Mouse (Mus musculus) limb, embryonic 15.5 days (tissue): ENCODE results near the gene Olfr809. TPM values are rescaled to one million over a fixed set of nuclear protein-coding genes. Genes with fewer than 3 reads are reported as not detected.

ENCODE experiments used
- ATAC-seq: fragments of 200-750 bp; cut with Nextera tagmentation; 2 replicates; pipeline ENCODE4 v1.8.0; 2017; ENCODE audit warnings: low read depth, moderate TSS enrichment; ENCODE audit not compliant: insufficient number of reproducible peaks, low FRiP score, low TSS enrichment
- H3K27ac ChIP-seq: fragments of 300-500 bp; sonication (generic); 2 replicates; pipeline ENCODE4 v1.5.1; 2015; ENCODE audit warnings: moderate library complexity, mild to moderate bottlenecking, inconsistent platforms
- H3K27me3 ChIP-seq: fragments of 300-500 bp; sonication (generic); 2 replicates; pipeline ENCODE4 v1.6.1; 2015; ENCODE audit warnings: inconsistent platforms
- H3K36me3 ChIP-seq: fragments of 300-500 bp; sonication (generic); 2 replicates; pipeline ENCODE4 v1.6.1; 2015; ENCODE audit warnings: inconsistent platforms
- H3K4me1 ChIP-seq: fragments of 300-500 bp; sonication (generic); 2 replicates; pipeline ENCODE4 v1.6.1; 2015; ENCODE audit warnings: inconsistent platforms
- H3K4me2 ChIP-seq: fragments of 300-500 bp; sonication (generic); 2 replicates; pipeline ENCODE4 v1.6.1; 2015; ENCODE audit warnings: mild to moderate bottlenecking, inconsistent platforms
- H3K4me3 ChIP-seq: fragments of 300-500 bp; sonication (generic); 2 replicates; pipeline ENCODE4 v1.5.1; 2015; ENCODE audit warnings: mild to moderate bottlenecking, inconsistent platforms
- H3K9ac ChIP-seq: fragments of 300-500 bp; sonication (generic); 2 replicates; pipeline ENCODE4 v1.6.1; 2015; ENCODE audit warnings: inconsistent platforms
- H3K9me3 ChIP-seq: fragments of 300-500 bp; sonication (generic); 2 replicates; pipeline ENCODE4 v1.6.1; 2016; ENCODE audit warnings: inconsistent platforms
- WGBS: fragments of 180-500 bp; shearing (Covaris S2); methylation state at CpG from one replicate; pipeline ENCODE4 v1.1.7; 2015; 5-methylcytosine and 5-hydroxymethylcytosine counted together
- microRNA-seq: library from miRNA; unstranded; fragments of <30 nt; microRNA quantifications from one replicate; pipeline ENCODE4, GENCODE M21; 2016
- polyA plus RNA-seq: library from polyadenylated mRNA; unstranded; fragments of >200 nt; fragmentation: Nextera tagmentation; extraction: Ambion mirVana; gene quantifications from 2 replicates; pipeline ENCODE4 v1.2.1, GENCODE M21; 2015

Olfr809 gene
- not detected in 2 replicates for polyA plus RNA-seq

DNA sequence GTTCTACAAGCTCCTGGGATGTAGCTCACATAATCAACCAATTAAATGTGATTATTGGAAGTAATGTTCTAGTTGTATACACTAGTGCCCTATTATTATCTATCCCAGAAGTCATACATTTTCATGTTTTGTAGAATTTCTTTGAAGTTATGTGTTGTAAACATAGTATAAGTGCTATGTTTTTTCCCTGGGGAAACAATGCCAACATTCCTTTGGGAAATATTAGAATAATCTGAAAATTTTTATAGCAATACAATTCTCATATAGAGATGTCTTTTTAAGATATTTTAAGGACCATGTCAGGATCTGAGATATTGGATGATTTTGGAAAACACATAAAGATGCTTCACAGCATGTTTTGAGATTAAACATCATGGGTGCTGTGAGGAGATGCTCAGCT lies at the start of gene Olfr809:
Olfr809 (plus strand) TSS at position 301 of the 400 bp plus-strand sequence.
- Histone ChIP-seq H3K36me3 (no peaks in the 10 kb centered on the region), H3K27ac (no peak within 1 kb of the TSS), H3K4me1 (no peaks in the 10 kb centered on the region), H3K9ac (no peak within 1 kb of the TSS), H3K4me3 (no peak within 1 kb of the TSS), H3K9me3 (no peaks in the 10 kb centered on the region), H3K27me3 (no peaks in the 10 kb centered on the region), H3K4me2 (no peak within 1 kb of the TSS)
- no peak for ATAC-seq

DNA sequence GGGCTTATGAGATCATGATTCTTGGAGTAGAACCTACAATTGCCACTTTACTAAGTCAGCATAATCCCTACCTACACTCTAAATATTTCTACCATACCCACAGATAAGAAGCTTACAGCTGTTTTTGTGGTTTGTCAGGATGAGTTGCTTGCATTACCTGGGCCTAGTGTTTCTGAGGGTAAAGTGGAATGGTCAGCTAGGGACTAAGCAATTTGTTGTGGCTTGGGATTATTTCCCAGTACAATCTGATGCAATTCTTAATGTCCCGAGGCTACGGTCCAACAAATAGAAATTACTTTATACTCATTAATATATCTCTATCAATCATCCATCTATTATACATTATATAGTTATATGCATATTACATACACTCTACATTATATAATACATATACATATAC lies 45.2 kb upstream of the Olfr809 start, which contains the start of gene Olfr805:
Olfr805 (minus strand) TSS at position 101 of the 400 bp plus-strand sequence.
- Histone ChIP-seq H3K4me3 (no peak within 1 kb of the TSS), H3K27ac (no peak within 1 kb of the TSS), H3K4me2 (no peak within 1 kb of the TSS), H3K9ac (no peak within 1 kb of the TSS), H3K36me3 (no peaks in the 10 kb centered on the region), H3K9me3 (no peaks in the 10 kb centered on the region), H3K4me1 (no peaks in the 10 kb centered on the region), H3K27me3 (no peaks in the 10 kb centered on the region)
- WGBS: 93% methylated on average over 2 of the region's 2 CpGs
- no peak for ATAC-seq

DNA sequence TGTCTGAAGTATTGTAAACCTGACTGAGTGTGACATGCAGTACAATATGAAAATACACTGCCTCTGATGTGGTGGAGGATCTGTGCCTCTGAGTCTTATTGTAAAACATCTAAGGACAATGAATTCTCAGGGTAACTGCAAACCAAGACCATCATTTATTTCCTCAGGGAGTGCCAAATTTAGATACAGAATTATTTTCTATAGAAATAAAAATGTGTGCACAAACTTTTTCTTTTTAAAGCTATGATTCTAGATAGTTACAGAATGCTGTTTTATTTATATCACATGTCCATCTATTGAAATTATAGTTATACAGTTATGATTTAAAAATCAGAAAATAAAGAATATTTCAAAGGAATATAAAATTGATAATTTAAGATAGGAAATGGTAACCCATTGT lies 32.6 kb upstream of the Olfr809 start, which contains the start of gene Olfr806:
Olfr806 (minus strand) TSS at position 101 of the 400 bp plus-strand sequence.
- Histone ChIP-seq H3K36me3 (no peaks in the 10 kb centered on the region), H3K4me2 (no peak within 1 kb of the TSS), H3K4me1 (no peaks in the 10 kb centered on the region), H3K4me3 (no peak within 1 kb of the TSS), H3K27me3 (no peaks in the 10 kb centered on the region), H3K9ac (no peak within 1 kb of the TSS), H3K27ac (no peak within 1 kb of the TSS), H3K9me3 (no peaks in the 10 kb centered on the region)
- no peak for ATAC-seq

DNA sequence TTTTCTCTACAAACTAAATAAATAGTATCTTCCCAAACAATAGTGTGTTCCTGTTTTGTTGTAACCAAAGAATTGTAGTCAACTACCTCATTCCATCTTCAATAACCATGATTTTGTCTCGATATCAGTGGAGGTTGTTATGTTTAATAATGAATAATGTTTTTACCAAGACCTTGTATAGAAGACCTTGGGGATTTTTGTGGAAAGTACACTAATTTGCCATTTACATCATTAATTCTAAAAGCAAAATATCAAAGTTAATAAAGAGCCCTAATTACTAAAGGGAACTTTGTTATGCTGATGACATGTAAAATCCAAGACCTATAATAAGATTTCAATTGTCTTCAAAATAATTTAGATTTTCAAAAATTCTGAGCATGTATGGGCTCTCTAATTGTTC lies 16.7 kb upstream of the Olfr809 start, which contains the start of gene Olfr807:
Olfr807 (minus strand) TSS at position 101 of the 400 bp plus-strand sequence.
- Histone ChIP-seq H3K9me3 (no peaks in the 10 kb centered on the region), H3K27me3 (no peaks in the 10 kb centered on the region), H3K27ac (no peak within 1 kb of the TSS), H3K4me1 (no peaks in the 10 kb centered on the region), H3K36me3 (no peaks in the 10 kb centered on the region), H3K4me3 (no peak within 1 kb of the TSS), H3K9ac (no peak within 1 kb of the TSS), H3K4me2 (no peak within 1 kb of the TSS)
- no peak for ATAC-seq
- 81% methylated on average over 1 of the region's 1 CpGs for WGBS

DNA sequence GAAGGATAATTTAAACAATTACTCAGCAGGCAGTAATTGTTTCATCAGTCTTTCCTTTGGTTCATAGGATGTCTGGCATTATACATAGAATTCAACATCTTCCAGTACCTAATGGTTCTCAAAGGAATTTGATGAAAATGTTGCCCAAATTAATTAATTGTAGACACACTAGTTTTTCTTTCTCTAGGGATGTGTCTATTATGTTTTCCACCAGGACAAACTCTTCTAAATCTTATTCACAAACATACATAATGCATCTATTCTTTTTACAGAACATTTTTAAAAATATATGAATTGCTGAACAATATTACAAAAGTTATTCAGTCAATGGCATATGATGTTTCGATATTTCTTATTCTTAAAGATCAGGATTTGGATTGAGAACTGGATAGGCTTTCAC lies 9.3 kb upstream of the Olfr809 start, which contains the start of gene Olfr808:
Olfr808 (plus strand) TSS at position 301 of the 400 bp plus-strand sequence.
- H3K9me3 ChIP-seq: no peaks in the 10 kb centered on the region
- H3K27me3 ChIP-seq: no peaks in the 10 kb centered on the region
- H3K36me3 ChIP-seq: no peaks in the 10 kb centered on the region
- no peak within 1 kb of the TSS for H3K4me3 ChIP-seq
- H3K9ac ChIP-seq: no peak within 1 kb of the TSS
- WGBS: 88% methylated on average over 1 of the region's 1 CpGs
- no peaks in the 10 kb centered on the region for H3K4me1 ChIP-seq
- no peak within 1 kb of the TSS for H3K27ac ChIP-seq
- no peak within 1 kb of the TSS for H3K4me2 ChIP-seq
- ATAC-seq: no peak

DNA sequence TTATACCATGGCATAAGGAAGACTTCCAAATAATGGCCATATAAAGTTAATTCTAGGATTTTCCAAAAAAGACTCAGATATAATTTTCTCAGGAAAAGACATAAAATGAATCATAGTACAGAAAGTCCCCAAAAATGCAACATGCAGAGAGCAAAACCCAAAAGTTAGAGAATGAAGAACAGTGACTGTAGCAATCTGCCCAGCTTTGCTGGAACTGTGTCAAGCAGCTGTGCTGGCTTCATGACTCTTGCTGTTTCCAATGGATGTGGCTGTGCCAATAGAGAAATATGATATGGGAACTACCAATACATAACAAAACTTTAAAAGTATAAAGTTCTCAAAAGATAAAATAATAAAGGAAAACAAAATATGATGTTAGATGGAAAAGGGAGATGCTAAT lies 3.7 kb downstream of the Olfr809 start:
- no peaks in the 10 kb centered on the region for H3K4me1 ChIP-seq
- H3K27ac ChIP-seq: no peak overlapping the region
- no peak for ATAC-seq
- H3K36me3 ChIP-seq: no peaks in the 10 kb centered on the region
- no peaks in the 10 kb centered on the region for H3K27me3 ChIP-seq
- no peaks in the 10 kb centered on the region for H3K9me3 ChIP-seq
- no peak overlapping the region for H3K9ac ChIP-seq
- H3K4me2 ChIP-seq: no peak overlapping the region
- no peak overlapping the region for H3K4me3 ChIP-seq

DNA sequence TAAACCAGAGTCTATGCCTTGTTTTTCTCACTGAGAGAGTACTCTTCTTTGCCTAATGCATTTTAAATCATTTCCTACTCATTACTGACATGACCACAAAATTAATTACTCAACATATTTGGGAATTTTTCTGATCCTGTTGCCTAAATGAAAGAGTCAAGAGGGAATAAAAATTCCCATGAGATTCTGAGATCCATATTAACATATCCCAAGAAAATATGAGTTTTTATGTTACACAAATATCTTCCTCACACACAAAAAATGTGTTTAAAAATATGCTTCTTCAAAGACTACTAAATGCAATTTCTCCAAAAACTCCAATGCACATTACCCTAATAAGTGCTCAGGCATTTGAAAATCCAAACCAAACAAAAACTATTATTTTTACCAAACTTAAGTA lies 20.4 kb downstream of the Olfr809 start, which contains the start of gene Olfr810:
Olfr810 (minus strand) TSS at position 101 of the 400 bp plus-strand sequence.
- no peak within 1 kb of the TSS for H3K4me2 ChIP-seq
- no peak within 1 kb of the TSS for H3K27ac ChIP-seq
- no peaks in the 10 kb centered on the region for H3K36me3 ChIP-seq
- H3K4me1 ChIP-seq: no peaks in the 10 kb centered on the region
- H3K9ac ChIP-seq: no peak within 1 kb of the TSS
- no peak within 1 kb of the TSS for H3K4me3 ChIP-seq
- no peaks in the 10 kb centered on the region for H3K27me3 ChIP-seq
- ATAC-seq: no peak
- H3K9me3 ChIP-seq: no peaks in the 10 kb centered on the region

DNA sequence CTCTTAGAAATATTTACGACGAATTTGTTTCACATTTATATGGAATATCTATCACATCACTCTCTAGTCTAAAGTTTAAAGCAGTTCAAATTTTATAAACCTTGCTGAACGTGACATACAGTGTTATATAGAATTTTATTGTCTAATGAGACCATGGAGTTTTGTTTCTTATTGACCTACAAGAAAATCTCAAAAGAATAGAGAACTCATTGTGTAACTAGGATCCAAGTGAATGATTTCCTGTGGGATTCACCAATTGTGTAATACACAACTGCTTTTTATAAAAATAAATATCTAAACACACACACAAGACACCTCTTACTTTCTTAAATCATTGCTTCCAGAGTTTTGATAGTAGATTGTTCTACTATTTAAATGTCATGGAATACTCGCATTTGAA lies 29.9 kb downstream of the Olfr809 start, which contains the start of gene Olfr811:
Olfr811 (minus strand) TSS at position 101 of the 400 bp plus-strand sequence.
- H3K4me2 ChIP-seq: no peak within 1 kb of the TSS
- 79% methylated on average over 4 of the region's 4 CpGs for WGBS
- H3K36me3 ChIP-seq: no peaks in the 10 kb centered on the region
- no peaks in the 10 kb centered on the region for H3K4me1 ChIP-seq
- no peak within 1 kb of the TSS for H3K27ac ChIP-seq
- no peak for ATAC-seq
- no peaks in the 10 kb centered on the region for H3K9me3 ChIP-seq
- H3K9ac ChIP-seq: no peak within 1 kb of the TSS
- no peaks in the 10 kb centered on the region for H3K27me3 ChIP-seq
- no peak within 1 kb of the TSS for H3K4me3 ChIP-seq

Small RNA genes lying within 50 kb of the gene (microRNA-seq; reads per million reads assigned to microRNA genes)
- not detected for gene Gm24485

Other genes with a start within 250 kb of the Olfr809 start
- not detected in 2 replicates for gene Olfr792, start 235.5 kb upstream of the Olfr809 start, polyA plus RNA-seq
- gene Olfr794, start 207.0 kb upstream of the Olfr809 start, polyA plus RNA-seq: not detected in 2 replicates
- gene Olfr796, start 162.1 kb upstream of the Olfr809 start, polyA plus RNA-seq: not detected in 2 replicates
- not detected in 2 replicates for gene Olfr798, start 146.7 kb upstream of the Olfr809 start, polyA plus RNA-seq
- not detected in 2 replicates for gene Olfr799, start 137.2 kb upstream of the Olfr809 start, polyA plus RNA-seq
- gene Olfr800, start 116.9 kb upstream of the Olfr809 start, polyA plus RNA-seq: not detected in 2 replicates
- not detected in 2 replicates for gene Olfr801, start 100.8 kb upstream of the Olfr809 start, polyA plus RNA-seq
- gene Olfr802, start 86.5 kb upstream of the Olfr809 start, polyA plus RNA-seq: not detected in 2 replicates
- not detected in 2 replicates for gene Olfr803, start 80.4 kb upstream of the Olfr809 start, polyA plus RNA-seq
- gene Olfr804, start 71.4 kb upstream of the Olfr809 start, polyA plus RNA-seq: not detected in 2 replicates
- not detected in 2 replicates for gene Olfr805, start 45.3 kb upstream of the Olfr809 start, polyA plus RNA-seq
- gene Olfr806, start 32.7 kb upstream of the Olfr809 start, polyA plus RNA-seq: not detected in 2 replicates
- not detected in 2 replicates for gene Olfr807, start 16.8 kb upstream of the Olfr809 start, polyA plus RNA-seq
- not detected in 2 replicates for gene Olfr808, start 9.2 kb upstream of the Olfr809 start, polyA plus RNA-seq
- gene Olfr810, start 20.3 kb downstream of the Olfr809 start, polyA plus RNA-seq: not detected in 2 replicates
- gene Olfr811, start 29.8 kb downstream of the Olfr809 start, polyA plus RNA-seq: not detected in 2 replicates
- gene Olfr812, start 71.5 kb downstream of the Olfr809 start, polyA plus RNA-seq: not detected in 2 replicates
- gene Olfr813, start 80.7 kb downstream of the Olfr809 start, polyA plus RNA-seq: not detected in 2 replicates
- not detected in 2 replicates for gene Olfr814, start 105.2 kb downstream of the Olfr809 start, polyA plus RNA-seq
- not detected in 2 replicates for gene Olfr815, start 131.2 kb downstream of the Olfr809 start, polyA plus RNA-seq
- gene Olfr816, start 141.0 kb downstream of the Olfr809 start, polyA plus RNA-seq: not detected in 2 replicates
- not detected in 2 replicates for gene Olfr818, start 174.5 kb downstream of the Olfr809 start, polyA plus RNA-seq
- not detected in 2 replicates for gene Olfr819, start 192.6 kb downstream of the Olfr809 start, polyA plus RNA-seq
- not detected in 2 replicates for gene Olfr247, start 201.5 kb downstream of the Olfr809 start, polyA plus RNA-seq
- not detected in 2 replicates for gene Gm10310, start 210.4 kb downstream of the Olfr809 start, polyA plus RNA-seq
- not detected in 2 replicates for gene Olfr820, start 238.0 kb downstream of the Olfr809 start, polyA plus RNA-seq